Mouse (Mus musculus) cerebellum, postnatal 10 days (tissue): ENCODE data around the gene Peli2.

Source experiments
- DNase-seq, 2 experiments: peaks; one replicate each; pipeline ENCODE4 v3.0.0; 2021; ENCODE audit warnings: mixed read lengths in 2 of 2

Gene Peli2

DNA sequence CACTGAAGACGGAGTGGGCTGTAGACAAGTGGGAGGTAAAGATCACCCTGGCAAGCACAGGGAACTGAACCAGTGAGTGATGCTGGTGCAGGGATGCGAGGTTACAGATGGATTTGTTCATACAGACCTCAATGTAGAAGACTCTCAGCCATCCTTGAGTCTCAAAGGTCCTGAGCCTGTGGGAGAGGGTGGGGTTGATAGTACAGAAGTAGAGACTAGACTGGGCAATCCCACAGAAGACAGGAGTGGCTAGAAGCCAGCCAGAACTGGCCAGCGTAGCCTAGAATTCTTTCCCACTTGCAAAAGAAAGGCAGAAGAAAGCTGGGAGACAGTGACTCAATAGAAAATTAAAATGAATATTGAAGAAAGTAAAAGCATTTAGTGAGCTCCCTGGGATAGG lies 71.3 kb downstream of the Peli2 start:
- no peak for DNase-seq

DNA sequence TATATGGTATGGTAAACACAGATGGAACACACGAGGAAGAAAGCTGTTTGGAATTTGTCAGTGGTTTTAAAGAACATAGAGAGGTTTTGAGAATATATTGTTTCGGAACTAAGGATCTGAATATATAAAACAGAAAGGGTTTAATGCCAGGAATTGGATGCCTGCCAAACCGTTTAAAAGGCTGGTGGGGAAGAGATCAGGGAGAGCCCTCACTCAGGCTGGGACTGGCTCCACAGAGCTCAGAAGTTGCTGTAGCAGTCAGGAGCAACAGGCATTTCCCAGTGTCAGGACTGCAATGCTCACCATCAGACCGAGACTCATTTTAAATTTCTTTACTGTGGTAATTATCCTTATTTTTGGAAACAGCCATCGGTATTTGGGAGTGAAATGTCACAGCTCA lies 76.2 kb downstream of the Peli2 start:
- DNase-seq = peak in 1 of 2 experiments; percentile 49

- DNase-seq = no peak
Observed at GRCm38 (mm10) chr14:48197287-48197686, 76.7 kb downstream of the Peli2 start.

- peak in 1 of 2 experiments; percentile 48 for DNase-seq
Observed at GRCm38 (mm10) chr14:48198190-48198954, 77.7 kb downstream of the Peli2 start.

GRCm38 (mm10) chr14:48198957-48199356 lies 78.3 kb downstream of the Peli2 start:
- peak; percentile 50 to 65 for DNase-seq

DNA sequence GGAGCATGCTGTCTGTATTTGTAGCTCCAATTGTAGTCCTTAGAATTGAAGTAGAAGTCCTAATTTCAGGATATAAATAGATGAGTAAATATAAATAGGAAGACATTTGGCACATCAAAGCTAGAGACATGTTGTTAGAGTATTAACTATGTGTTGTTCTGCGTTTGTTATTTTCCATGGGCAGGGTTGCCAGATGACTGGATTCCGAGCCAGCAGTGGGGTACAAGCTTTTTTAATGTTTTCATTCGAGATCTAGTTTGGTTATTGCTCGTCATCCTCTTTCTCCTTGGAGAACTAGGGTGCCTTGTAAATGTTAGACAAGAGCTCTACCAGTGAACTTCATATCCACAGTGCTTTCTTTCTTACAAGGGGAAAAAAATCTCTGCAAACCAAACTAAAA lies 78.9 kb downstream of the Peli2 start:
- DNase-seq = peak in 1 of 2 experiments; percentile 4

DNA sequence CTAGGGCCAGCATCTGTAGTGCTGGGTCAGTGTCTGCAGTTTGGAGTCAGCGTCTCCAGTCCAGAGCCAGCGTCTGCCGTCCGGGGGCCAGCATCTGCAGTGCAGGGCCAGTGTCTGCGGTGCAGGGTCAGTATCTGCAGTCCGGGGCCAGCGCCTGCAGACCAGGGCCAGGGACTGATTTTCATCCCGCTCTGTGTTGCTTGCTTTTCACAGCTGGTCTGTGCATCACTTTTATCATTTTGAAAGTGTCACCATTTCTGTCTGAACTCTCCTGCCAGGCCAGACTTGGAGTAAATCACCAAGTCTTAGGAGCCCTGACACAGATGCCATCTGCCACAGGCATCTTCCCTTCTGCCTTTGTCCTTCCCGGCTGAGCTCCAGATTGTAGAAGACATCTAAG lies 79.7 kb downstream of the Peli2 start:
- DNase-seq = no peak

DNA sequence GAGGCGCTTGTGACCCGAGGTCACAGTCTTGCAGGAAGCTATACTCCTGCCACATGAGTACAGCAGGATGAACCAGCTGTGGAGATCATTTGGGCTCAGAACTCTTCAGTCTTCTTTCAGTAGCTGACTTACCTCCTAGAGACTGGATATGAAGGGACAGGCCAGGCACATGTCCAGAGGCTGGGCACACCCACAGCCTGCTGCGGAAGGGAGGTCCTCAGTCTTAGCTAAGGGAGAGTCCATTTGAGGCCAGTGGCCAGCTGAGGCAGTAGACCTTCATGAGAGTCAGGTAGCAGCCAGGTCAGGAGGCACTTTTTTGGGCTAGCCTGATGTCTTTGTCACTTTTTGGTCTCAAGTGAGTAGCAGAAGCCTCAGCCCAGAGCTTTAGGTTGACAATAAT lies 80.2 kb downstream of the Peli2 start:
- no peak for DNase-seq

DNA sequence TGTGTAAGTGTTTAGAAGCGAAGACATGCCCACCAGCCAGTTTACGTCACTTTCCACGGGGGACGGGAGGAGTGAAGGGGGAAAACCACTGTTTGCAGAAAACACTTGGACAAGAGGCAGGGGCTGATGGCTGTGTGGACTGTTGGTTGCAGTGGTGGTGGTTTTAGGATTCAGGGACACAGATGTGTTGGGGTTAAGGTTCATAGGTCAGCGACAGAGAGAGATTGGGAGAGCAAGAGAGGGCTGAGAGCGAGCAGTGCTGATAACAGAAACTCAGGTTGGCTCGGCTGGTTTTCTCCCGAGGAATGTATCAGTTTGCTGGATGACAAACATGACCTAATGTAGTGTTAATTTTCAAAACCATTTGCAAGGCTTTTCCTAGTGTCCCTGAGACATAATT lies 80.8 kb downstream of the Peli2 start:
- DNase-seq = no peak

DNA sequence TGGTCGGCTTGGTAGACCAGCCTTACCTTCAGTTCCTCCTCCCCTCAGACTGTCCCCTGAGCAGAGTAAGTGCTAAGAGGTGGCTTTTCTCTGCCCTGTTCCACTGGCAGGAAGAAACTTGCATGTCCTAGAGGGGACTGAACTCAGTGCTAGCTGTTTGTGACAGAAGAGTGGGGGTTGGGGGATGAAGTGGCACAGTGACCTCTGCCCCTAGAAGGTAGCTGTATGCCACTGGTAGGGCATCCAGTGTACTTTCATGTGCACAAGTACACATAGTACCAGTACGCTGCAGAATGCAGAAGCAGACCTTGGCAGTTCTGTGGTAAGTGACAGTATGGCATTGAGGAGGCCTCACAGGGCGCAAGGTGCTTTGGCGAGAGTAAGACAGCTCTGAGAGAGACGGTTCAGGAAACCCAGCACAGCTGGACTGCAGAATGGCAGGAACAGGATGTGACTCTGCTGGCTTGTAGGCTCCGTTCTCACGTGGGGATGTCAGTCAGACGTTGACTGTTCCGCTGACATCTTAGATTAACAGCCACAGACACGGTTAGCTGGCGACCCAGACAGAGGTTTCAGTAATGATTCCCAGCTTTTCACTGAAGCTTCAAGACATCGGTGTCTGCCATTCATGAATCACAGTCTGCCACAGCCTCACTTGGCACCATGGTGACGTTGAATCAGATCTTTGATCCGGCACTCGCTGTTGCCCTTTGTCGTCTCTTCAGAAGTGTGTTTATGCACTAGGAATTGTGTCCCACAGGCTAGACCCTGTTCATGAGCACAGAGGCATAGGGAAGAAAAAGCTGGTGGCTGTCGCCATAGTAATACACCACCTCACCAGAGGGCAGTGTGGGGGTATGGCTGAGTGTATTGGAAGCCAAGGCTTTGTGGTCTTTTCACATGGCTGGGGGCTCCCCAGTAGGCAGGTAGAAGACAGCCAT lies 81.7 kb downstream of the Peli2 start:
- DNase-seq = no peak

DNA sequence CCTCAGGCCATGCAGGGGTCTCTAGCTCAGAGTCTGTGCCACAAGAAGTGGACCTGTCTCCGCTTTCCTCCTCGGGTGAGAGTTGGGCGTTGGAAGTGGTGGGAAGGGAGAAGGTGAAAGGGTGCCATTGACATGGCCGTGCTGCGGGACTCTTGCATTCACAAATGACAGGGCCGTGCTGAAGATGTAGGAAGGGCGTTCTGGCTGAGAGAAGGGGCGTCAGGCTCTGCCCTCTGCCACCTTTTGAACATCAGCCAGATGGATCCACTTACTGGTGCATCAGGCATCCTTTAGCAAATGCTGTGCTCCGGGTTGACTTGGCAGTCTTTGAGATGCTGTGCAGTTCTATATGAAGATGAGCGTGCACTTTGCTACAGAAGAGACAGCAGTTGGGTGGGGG lies 84.4 kb downstream of the Peli2 start:
- peak; percentile 50 to 51 for DNase-seq

GRCm38 (mm10) chr14:48205635-48206034 lies 85.0 kb downstream of the Peli2 start:
- no peak for DNase-seq

- DNase-seq = peak; percentile 56 to 64
Observed at GRCm38 (mm10) chr14:48207119-48207518, 86.5 kb downstream of the Peli2 start.

DNA sequence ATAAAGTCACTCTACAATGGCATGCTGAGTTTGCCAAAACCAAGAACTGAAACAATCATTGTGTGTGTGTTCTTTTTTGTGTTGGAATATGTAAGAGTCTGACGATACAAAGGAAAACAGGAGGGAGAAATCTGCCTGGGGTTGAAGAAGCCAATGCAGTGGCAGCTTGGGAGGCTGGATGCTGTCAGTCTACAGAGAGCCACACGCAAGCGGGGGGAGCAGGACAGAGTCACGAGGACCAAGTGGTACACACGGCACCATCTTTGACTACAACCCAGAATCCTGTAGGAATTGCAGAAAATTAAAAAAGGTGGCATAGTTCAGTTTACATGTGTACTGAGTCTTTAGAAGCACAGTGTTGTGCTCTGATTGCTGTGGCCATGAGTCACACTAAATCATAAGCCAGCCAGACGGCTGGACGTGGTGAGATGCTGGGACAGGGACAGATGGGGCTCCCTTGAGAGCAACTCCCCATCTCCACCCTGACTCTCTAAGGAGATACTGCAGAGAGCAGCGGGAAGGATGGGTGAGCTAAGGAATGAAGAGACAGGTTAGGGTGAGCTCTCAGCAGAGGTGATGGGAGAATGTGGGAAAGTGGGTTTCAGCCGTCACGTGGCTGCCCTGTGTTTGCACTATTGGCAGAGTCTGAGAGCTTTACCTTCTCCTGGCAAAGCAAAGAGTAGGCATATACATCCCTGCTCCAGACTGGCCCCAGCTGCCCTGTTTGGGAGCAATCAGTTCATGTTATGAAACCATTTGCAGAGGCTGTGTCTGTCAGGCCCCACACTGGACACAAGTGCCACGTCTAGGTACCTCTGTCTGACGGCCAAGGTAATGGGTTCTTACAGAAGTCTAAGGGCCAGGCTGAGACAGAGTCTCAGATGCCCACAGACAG lies 87.4 kb downstream of the Peli2 start:
- DNase-seq = no peak

DNA sequence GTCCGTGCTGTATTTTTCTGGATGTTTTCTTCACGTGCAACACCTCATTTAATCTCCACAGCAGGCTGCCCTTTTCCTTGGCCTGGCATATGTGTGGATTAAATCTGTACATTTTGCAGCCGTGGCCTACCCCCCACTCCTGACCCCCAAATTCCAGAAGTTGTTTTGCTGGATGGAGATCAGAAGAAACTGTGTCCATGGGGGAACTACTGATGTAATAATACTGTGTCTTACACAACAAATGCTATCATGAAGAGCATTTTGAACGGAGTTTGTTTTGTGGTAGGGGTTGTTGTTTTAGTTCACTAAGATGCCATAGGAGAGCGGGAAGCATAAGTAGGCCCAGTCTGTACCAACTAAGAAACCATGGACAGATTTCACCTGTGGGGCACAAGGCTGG lies 88.8 kb downstream of the Peli2 start:
- no peak for DNase-seq

DNA sequence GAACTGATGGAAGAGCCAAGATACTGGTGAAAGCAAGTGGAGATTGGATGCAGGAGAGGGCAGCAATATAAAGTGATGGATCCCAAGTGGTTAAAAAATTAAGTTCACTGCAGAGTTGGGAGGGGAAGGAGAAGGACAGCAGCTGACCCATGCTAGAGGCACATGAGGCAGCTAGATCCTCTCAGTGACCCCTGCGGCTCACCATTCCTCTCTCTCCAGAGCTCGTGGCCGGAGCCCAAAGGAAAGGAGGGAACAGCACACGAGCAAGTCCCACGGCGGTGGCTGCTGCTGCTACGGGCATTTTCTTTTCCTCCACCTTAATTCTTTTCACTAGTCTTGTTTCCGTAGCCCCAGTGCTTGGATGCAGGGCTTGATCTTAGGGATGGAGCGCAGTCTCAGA lies 89.5 kb downstream of the Peli2 start:
- peak in 1 of 2 experiments; percentile 60 for DNase-seq

DNA sequence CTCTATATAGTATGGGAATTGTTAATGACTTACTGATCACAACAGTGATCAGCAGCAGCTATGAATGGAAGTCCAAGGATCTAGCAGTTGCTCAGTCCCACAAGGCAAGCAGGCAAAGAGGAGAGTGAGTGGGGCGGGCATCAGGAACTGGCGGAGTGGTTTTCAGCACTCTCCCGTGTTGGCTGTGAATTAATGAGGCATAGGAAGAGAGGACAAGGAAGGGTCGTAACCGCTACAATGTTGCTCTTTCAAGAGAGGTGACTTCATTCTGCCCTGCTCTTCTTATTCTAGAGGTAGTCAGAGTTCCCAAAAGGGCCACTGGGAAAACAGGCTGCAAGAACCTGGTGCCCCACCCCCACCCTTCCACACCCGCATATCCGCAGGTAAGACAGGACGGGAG lies 90.9 kb downstream of the Peli2 start:
- no peak for DNase-seq

GRCm38 (mm10) chr14:48212839-48213238 lies 92.2 kb downstream of the Peli2 start:
- no peak for DNase-seq

GRCm38 (mm10) chr14:48213593-48213992 lies 93.0 kb downstream of the Peli2 start:
- DNase-seq = peak in 1 of 2 experiments; percentile 46

GRCm38 (mm10) chr14:48222051-48222450 lies 101.4 kb downstream of the Peli2 start:
- no peak for DNase-seq

- DNase-seq = no peak
Observed at GRCm38 (mm10) chr14:48222684-48223083, 102.1 kb downstream of the Peli2 start.

GRCm38 (mm10) chr14:48224203-48224602 lies 103.6 kb downstream of the Peli2 start:
- DNase-seq = no peak

GRCm38 (mm10) chr14:48224861-48225300 lies 104.3 kb downstream of the Peli2 start:
- peak in 1 of 2 experiments; percentile 56 for DNase-seq
